Mouse (Mus musculus): ENCODE results near the gene Ms4a18.

GRCm38 (mm10) chr19:11049426-11049825 is 31.6 kb upstream of the Ms4a18 start:
- TF ChIP-seq CTCF (IDR thresholded peaks at IDR 0.05; ENCODE audit: borderline replicate concordance, insufficient read depth, low read depth, low read length) (no peak), POLR2A (IDR thresholded peaks at IDR 0.05; ENCODE audit: borderline replicate concordance, insufficient read depth, low read length) (no peak)

All from cerebellum, adult 2 months (tissue).